Mouse (Mus musculus): ENCODE results near the gene R3hdm4. TPM values are rescaled to one million over a fixed set of nuclear protein-coding genes. Genes with fewer than 3 reads are reported as not detected.
"Not testable (repeated sequence)": the region's sequence is repeated elsewhere in the genome, so short reads cannot be mapped to it uniquely, and the experiment has no call there.

Gene R3hdm4
- total RNA-seq, 1 experiment from 2014 or later = 98.9 TPM

- no peak for DNase-seq
Observed at GRCm38 (mm10) chr10:79897316-79898245, 23.4 kb downstream of the R3hdm4 start.

DNA sequence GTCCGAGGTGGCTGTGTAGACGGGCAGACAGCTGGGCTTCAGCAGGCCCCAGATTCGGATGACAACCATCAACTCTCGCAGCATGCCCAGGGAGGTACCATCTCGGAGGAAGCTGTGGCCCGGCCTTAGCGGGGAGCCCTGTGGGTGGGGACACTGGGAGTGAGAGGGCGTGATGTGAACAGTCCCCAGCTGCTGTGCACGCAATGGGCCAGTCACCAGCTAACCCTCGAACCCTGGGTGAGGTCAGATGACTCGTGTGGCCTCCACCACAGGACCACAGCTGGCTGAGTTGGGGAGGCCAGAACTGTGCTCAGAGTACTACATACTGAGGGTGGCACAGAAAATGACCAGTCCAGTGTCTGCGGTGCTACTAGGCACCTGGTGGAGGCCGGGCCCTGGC, 24.2 kb downstream of the R3hdm4 start:
- DNase-seq = no peak

DNA sequence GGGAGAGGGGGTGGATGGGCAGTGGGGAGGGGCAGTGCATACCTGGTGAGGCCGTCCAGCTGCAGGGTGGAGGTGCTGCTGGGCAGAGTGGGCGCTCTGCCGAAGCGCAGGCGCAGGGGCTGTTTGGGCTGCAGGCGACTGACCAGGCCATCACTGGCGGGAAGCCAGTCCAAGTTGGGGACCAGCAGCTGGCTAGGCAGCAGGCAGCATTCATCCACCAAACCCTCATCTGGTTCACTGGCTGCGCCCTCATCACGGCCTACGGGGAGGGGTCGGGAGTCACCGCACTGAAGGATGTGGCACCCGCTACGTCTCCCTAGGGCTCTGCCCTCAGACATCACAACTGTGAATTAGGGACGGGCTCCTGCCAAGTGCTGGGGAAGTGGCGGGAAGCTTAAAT, 24.7 kb downstream of the R3hdm4 start:
- no peak for DNase-seq

- DNase-seq = peak; percentile 82
Observed at GRCm38 (mm10) chr10:79892451-79893118, 28.4 kb downstream of the R3hdm4 start.

DNA sequence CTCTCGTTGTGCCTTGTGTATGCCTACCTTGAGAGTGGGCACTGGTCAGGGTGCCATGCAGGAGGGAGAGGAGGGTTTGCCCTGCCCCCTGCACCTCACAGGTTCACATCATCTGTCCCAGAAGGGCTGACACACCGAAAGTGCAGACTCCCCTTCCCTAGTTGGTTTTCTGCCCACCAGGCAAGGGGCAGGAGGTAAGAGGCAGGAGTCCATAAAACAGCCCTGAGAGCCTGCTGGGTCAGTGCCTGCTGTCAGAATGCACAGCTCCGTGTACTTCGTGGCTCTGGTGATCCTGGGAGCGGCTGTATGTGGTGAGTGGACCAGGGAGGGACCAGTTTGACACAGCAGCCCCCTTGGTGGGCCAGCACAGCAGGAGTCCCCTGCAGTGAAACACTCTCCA, 30.3 kb downstream of the R3hdm4 start, which contains the start of gene Cfd:
TSS of gene Cfd (plus strand) at position 184 of the 400 bp plus-strand sequence.
- DNase-seq = no peak

- DNase-seq = no peak
Observed at GRCm38 (mm10) chr10:79889386-79889785, 31.6 kb downstream of the R3hdm4 start.

DNA sequence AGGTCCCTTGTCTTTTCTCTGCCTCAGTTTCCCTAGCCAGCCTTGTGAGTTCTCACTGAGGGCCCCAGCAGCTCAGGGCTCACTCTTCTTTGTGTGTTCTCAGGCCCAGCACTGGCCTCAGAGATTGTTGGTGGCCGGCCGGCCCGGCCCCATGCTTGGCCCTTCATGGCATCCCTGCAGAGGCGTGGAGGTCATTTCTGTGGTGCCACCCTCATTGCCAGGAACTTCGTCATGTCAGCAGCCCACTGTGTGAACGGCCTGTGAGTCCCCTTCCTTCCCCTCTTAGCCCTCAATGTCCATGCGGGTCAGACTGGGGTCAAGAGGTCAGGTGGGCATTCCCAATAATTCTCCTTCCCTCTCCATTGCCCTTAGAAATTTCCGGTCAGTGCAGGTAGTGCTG, 34.4 kb downstream of the R3hdm4 start:
- no peak for DNase-seq

- no peak for DNase-seq
Observed at GRCm38 (mm10) chr10:79886054-79886453, 35.0 kb downstream of the R3hdm4 start, which contains the start of gene Elane. Gene Elane (plus strand): TSS chr10:79886247.

- DNase-seq = not testable (repeated sequence)
Observed at GRCm38 (mm10) chr10:79884938-79885337, 36.1 kb downstream of the R3hdm4 start.

DNA sequence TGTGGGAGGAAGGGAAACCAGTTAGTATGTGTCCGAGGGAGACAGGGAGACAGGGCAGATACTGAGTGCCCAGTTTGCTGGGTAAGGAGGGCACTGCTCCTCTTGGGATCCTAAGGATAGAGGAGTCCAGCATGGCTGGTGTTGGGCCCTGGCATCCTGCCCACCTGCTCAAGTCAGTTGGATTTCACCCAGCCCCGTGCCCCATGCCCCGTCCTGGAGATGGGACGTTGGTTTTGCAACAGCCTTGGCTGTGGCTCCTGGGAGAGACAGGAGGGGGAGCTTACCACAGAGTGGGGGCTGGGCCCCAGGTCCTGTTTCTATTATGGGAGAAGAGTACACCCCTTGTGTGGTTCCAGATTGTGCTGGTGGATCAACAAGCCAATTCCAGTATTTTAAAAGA, 36.6 kb downstream of the R3hdm4 start:
- DNase-seq = peak; percentile 85

GRCm38 (mm10) chr10:79883297-79884084, 37.5 kb downstream of the R3hdm4 start:
- peak; percentile 83 for DNase-seq

DNA sequence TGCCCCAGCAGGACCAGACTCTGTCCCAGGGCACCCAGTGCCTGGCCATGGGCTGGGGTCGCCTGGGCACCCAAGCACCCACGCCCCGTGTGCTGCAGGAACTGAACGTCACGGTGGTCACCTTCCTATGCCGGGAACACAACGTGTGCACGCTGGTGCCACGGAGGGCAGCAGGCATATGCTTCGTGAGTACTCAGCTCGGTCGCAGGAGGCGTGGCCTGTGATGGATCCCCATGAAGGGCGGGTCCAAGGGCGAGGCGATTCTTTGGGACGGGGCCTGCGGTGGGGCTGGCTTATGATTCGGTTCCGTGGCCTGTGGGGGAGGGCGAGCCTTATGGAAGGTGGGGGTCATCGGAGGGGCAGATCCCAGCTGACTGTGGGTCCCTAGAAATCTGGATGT, 39.0 kb downstream of the R3hdm4 start:
- no peak for DNase-seq

DNA sequence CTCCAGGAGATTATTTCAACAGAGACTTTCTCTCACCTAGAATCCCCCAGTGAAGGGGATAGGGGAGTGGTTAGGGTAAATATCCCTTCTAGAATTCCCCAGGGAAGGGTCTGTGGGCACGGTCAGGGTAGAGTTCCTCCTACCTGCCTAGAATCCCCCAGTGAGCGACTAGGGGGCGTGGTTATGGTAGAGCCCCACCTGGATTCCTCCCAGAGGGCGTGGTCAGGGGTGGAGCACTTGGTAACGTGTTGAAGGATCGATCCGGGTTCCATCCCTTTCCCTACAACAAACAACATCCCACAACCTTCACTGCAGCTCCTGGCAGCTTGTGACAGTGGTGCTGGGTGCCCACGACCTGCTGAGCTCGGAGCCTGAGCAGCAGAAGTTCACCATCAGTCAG, 40.3 kb downstream of the R3hdm4 start:
- no peak for DNase-seq

GRCm38 (mm10) chr10:79879527-79879926, 41.5 kb downstream of the R3hdm4 start:
- no peak for DNase-seq

DNA sequence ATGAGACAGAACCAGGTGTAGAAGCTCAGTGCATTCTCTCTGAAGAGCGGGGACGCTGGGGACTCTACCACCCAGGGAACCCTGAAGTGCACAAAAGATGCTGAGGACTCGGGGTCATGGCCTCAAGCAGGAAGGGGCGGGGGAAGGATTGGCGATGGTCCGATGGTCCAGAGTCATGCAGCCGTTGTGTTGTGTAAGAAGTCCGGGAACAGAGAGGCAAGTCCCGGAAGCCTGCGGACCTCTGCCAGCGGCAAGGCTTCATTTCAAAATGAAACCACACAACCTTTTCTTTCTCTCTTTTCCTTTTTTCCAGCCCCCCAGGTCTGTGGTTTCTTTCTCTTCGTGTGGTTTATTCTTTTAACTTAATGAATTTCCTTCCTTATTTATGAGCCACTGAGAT, 43.3 kb downstream of the R3hdm4 start:
- DNase-seq = no peak

DNA sequence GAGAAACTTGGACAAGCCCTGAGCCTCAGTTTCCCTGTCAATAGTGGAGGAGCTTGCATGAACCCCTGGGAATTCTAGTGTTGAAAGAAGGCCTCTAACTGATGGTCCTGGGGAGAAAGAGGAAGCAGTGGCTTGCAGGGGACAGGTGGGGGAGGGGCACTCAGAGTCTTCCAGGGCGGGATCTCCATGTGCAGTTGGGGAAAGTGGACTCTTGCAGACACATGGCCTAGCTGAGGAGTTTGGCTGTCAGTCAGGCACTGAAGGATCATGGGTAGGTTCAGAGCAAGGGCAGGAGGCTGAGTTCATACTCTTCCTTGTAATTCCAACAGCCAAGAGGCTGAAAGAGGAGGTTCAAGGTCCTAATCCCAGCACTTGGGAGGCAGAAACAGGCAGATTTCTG, 43.8 kb downstream of the R3hdm4 start:
- DNase-seq = no peak

- DNase-seq = no peak
Observed at GRCm38 (mm10) chr10:79874290-79874862, 46.6 kb downstream of the R3hdm4 start, which contains the start of the genes Prtn3 and Plppr3. Gene Prtn3 (plus strand): TSS chr10:79874476. Gene Plppr3 (minus strand): TSS chr10:79874634.

DNA sequence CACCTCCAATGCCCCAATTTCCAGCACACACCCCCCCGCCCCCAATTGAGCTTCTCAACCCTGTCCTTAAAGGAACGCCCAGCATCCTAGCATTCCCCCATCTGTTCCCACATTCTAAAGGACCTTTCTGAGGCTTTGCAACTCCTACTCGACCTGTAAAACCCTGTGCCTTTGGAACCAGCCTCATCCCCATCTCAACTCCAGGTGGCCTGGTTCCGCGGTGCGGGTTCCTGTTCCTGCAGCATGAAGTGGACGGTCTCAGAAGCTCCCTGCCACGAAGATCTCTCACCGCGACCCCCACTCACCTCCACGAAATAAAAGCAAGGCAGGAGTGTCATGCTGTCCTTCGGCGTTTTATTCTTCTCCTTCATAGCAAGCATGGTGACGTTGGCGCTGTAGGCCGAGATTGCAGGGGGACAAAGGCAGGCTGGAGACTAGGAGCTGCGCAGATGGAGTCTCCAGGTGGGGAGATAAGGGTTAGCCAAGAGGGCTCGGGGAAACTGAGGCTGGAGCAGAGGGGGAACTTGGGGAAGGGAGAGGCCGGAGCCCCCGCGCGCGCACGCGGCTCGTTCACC, 47.2 kb downstream of the R3hdm4 start:
- DNase-seq = no peak

GRCm38 (mm10) chr10:79873313-79873712, 47.7 kb downstream of the R3hdm4 start:
- no peak for DNase-seq

DNA sequence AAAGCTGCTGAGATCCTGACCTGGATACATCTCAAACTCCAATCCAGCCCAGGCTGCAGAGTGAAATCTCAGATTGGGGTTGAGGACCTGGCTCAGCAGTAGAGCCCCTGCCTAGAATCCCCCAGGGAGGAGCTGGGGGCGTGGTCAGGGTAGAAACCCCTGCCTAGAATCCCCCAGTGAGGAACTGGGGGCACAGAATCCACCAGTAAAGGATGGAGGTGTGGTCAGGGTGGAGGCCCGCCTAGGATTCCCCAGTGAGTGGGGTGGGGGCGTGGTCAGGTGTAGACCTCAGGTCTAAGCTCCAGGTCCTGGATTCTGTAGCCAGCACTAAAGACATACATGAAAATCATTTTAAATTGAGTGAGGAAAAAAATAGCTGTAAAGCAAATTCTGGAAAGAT, 48.1 kb downstream of the R3hdm4 start:
- no peak for DNase-seq

DNA sequence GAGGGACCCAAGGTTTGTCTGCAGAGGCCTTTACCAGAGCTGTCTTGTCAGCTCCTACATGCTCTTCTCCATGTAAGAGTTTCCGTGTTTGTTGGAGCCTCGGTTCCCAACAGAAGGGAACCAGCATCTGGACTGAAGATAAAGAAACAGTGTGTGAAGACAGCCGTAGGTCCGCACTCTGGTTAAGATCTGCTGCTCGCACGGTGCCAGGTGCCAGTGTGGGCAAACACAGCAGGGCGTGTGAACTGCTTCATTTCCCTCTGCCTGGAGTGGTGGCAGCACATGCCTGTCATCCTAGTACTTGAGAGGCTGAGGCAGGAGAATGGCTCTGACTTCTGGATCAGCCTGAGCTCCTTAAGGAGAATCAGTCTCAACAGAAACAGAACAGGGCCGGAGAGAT, 49.2 kb downstream of the R3hdm4 start:
- DNase-seq = no peak

GRCm38 (mm10) chr10:79866601-79867000, 54.4 kb downstream of the R3hdm4 start:
- DNase-seq = no peak
